Mouse (Mus musculus) layer of hippocampus, postnatal 10 days (tissue): ENCODE measurements at regions not wholly inside any gene's neighbourhood (a gene's known extent, or its start where the extent isn't known, plus 50 kb on each side); places are given as distances from the start of the nearest gene placed in this dataset.

Experiments used
- DNase-seq, 2 experiments: peaks; one replicate each; pipeline ENCODE4 v3.0.0; 2021; ENCODE audit warnings: low spot score in 2 of 2

GRCm38 (mm10) chr5:70155173-70155572 is 563.0 kb upstream of the Gnpda2 start:
- DNase-seq: peak; percentile 3 to 11
